Mouse (Mus musculus) layer of hippocampus, postnatal 25 days (tissue): ENCODE measurements around the gene Itga2b. TPM values are rescaled to one million over a fixed set of nuclear protein-coding genes. Genes with fewer than 3 reads are reported as not detected.

Experiments used
- DNase-seq, 2 experiments: peaks; one replicate each; pipeline ENCODE4 v3.0.0; 2022; ENCODE audit warnings: mixed read lengths in 2 of 2, low spot score in 1 of 2; ENCODE audit errors: extremely low spot score in 1 of 2
- total RNA-seq, 2 experiments: library from RNA; stranded (reverse); gene quantifications; 2 replicates each; pipeline ENCODE4 v1.2.3; 2021

The Itga2b gene
- 1 to 10 TPM in 1 of 2 experiments, under 1 TPM in 1; 0.68 to 2.1 TPM for total RNA-seq

DNA sequence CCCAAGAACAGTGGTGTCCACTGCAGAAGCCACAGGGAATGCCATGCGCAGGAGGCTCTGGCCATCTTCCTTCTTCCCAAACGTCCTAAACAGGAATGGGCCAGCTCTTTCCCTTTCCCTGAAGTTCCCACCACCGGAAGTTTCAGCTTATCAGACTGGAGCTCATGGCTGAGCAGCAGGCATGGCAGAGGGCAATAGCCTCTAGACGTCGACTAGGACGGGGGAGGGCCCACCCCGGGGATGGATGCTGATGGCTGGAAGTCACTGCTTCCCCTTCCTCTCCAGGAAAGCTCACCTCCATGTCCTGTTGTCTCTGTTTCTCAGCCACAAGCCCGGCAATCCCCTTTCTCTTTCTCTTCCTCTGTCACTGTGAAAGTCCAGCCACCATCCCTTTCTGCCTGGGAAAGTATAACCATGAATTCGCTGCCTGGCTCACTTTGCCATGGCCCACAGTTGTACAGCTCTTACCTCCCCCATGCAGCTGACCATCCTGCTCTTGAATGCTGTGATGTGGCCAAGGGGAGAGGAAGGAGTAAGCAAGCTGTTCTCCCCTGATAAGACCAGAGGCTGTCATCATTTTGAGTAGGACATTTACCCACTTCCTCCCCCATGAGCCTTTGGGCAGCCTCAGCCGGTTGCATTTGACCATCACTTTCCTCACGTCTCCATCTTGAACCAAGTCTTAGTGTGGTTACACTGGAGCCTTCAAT is at the start of gene Itga2b:
Gene Itga2b, minus strand, starts transcription at position 475 of the 710 bp plus-strand sequence.
- no peak for DNase-seq

DNA sequence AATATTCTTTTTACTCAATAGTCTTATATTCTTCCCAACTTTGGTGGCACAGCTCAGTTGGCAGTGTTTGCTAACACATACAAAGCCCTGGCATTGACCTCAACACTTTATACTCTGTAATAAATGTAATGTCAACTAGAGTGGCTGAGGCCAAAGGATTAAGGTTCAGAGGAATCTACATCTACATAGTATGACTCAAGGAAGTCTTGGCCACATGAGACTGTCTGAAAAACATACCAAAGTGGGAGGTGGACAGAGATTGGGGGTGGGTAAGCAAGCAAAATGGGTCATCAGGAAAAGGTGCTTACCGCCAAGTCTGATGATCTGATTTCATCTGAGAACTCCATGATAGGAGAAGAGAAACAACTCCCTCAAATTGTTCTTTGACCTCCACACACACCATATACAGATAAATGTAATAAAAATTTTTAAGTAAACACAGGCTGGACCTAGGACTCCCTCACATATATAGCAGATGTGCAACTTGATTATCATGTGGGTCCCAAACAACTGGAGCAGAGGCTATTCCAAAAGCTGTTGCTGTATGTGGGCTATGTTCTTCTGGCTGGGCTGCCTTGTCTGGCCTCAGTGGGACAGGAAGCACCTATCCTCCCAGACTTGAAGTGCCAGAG is 45.0 kb upstream of the Itga2b start:
- DNase-seq = no peak

DNA sequence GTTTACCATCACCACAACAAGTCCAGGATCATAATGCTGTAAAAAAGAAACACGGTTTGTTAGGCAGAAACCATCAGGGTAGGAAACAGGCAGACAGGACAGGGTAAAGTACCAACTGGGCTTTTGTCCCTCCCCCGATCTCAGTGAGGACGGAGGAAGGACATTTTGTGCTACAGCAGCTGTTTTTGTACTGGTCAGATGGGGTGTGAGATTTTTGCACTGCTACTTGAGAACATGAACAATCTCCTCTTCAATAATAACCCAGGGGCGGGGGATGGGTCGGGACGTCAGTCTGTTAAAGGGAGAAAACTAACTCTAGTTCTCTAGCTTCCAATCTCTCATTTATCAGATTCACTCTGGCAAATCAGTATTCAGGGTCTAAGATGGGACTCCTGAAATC is 40.3 kb upstream of the Itga2b start:
- peak in 1 of 2 experiments; percentile 12 for DNase-seq

DNA sequence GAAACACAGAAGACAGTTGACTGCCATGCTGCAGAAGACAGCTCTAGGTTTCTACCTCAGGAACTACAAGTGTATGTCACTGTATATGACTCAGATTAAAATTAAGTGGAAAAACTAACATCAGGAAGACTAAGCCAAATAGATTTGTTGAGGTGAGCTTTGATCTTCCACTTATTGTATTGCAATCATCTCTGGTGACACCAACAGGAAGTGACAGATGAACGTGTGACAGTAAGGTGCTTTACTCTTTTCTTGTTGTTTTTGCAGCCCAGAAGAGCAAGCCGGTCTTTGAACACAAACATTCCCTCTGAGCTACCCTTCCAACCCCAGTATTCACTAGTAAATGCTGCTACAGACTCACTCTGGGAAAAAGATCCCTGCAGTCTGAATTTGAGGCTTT is 26.8 kb upstream of the Itga2b start:
- DNase-seq = no peak

DNA sequence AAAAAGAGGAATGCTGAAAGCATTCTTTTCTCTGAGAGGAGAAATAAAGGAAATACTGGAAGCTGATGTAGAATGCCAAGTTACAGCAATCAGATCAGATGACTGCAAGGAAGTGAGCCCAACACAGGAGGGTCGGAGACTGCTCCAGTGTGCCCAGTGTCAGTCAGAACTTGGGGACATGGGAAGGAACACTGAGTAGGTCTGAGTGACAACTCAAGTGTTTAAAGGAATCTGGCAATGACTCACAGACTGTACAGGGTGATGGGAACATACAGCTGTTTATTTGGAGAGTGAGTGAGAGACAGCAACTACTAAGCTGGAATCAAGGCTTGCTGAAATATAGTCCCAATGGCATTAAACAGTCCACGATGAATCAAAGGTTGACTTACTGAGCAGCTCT is 26.3 kb upstream of the Itga2b start:
- no peak for DNase-seq

DNA sequence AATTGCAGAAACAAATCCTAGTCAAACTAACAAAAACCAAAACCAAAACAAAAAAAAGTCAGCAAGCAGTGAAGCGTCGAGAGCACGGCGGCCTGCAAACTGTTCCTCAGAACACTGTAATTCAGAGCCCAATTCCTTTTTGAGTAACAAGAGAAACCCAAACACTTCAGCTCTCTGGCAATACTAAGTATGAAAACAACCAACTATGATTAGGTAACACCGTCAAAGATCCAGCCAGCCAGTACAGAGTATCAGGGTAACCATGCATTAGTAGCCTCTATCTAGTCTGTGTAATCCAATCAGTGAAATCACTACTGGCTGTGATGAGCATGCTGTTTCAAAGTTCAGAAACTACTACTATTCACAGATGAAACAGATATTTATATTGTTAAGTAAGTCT is 25.8 kb upstream of the Itga2b start:
- no peak for DNase-seq

DNA sequence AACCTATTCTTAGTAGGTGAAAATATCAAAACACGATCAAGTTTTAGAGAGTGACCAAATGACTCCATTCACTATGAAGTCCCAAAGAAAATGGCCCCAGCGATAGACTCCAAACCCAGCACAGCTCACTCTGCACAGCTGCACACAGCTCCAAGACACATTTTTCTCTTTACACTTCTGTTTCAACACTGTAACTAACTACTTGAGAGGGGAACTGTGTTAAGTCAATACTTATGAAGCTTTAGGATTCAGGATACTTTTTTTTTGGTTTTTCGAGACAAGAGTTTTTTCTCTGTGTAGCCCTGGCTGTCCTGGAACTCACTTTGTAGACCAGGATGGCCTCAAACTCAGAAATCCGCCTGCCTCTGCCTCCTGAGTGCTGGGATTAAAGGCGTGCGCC is 25.2 kb upstream of the Itga2b start:
- no peak for DNase-seq

DNA sequence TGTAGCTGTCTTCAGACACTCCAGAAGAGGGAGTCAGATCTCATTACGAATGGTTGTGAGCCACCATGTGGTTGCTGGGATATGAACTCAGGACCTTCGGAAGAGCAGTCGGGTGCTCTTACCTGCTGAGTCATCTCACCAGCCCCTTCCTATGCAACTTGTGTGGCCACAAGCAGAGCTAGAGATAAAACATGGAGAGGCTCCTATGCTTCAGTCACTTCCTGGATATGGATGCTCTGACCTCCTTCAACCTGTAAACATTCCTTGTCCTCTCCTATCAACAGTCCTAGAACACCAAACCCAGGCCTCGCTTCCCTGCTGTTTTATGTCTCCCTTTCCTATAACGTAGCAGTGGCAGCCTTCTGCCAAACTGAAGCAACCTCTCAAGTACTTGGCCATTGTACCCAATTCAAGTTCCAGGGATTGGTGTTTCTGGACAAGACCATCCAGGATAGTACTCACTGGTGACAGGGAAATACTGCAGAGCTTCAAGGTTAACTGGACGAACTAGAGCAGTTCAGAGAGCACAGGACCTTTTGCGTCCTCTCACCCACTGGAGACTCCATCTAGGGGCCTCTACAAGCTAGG is 24.2 kb upstream of the Itga2b start:
- no peak for DNase-seq

DNA sequence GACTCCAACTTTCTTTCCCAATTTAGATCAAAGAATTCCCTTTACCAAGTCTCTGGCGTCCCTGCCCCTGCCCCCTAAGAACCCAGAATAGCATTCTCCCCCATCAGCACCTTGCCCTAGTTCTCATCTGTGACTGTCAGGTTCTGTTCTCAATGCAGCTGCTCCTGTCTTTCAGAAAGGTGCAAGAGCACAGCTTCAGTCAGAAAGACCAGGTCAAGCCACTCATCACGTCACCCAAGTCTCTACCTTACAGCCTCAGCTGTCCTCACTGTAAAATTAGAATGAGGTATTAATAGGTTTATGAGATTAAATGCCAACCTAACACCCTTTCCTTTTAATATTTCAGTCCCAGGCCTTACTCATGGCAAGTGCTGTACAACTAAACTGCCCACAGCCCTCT is 23.3 kb upstream of the Itga2b start:
- no peak for DNase-seq

DNA sequence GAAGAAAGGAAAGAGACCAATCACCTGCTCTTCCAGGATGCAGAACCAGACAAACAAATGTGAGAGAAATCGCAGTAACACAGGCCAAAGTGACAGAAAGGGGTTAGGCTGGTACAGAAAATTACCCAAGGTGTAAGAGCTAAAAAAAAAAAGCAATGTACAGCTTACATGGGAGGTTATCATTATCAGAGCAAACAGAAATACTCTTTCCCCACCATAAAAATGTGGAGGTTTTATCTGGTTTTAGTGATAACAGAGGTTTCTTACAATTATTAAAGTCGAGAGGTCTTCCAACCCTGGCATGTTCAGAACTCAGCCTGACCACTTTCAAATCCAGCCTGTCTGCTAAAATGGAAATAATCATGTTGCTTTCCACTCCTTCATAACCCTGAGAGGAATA is 18.0 kb upstream of the Itga2b start:
- no peak for DNase-seq

DNA sequence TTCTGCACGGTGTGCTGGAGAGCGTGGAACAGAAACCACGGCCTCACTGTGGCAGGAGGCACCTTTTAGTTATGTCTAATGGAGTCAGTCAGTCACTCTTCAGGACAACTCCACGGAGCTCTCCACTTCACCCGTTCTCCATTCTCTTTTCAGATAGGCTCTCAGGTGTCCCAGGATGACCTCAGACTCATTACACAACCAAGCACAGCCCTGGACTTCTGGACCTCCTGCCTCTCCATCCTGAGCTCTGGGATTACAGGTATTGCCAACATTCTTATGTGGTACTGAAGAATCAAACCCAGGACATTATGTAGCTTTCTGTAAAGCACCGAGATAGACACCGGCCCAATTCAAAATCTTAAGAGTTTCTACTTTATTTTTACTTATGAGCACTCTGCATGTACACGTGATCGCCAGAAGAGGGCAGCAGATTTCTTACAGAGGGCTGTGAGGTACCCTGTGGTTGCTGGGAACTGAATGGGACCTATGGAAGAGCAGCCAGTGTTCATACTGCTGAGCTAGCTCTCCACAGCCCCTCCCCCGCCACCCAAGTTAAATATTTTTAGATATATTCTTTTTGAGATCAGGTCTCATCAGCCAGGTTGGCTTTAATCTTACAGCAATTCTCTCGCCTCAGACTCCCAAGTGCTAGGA is 16.9 kb upstream of the Itga2b start:
- DNase-seq = peak in 1 of 2 experiments; percentile 32

DNA sequence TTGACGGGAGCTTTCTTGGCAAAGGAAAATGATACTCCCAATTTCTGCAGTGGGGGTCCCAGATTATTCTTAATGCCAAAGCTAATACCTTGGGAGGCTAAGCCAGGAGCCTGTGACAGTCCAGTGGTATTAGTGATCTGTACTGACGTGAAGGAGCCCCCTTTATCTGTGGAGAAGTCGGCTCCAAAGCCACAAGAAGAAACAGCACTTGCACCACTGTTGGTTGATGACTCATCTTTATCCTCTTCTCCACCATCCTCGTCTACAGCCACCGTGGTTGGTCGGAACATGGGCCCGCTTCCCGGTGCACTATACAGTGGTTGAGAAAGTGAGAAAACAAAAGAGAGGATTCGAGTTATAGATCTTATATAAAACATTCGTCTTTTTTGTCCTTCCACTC is 11.9 kb upstream of the Itga2b start:
- DNase-seq = no peak

DNA sequence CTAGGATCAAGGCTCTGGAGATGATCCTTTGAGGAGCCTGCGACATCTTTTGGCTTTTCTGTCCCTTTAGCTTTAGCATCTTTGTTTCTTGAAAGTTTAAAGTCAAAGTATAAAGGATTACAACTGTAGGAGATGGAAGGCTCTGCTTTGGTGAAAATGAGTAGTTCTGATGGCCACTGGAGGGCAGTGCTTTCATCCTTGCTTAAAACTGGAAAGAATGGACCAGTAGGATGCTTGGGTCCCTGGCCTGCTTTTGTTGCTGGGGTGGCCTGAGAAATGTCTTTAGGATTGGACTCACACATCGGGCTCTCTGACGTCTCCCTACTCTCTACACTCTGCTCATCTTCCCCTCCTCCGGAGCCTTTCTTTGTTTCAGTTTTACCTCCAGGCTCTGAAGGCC is 11.0 kb upstream of the Itga2b start:
- DNase-seq = no peak

DNA sequence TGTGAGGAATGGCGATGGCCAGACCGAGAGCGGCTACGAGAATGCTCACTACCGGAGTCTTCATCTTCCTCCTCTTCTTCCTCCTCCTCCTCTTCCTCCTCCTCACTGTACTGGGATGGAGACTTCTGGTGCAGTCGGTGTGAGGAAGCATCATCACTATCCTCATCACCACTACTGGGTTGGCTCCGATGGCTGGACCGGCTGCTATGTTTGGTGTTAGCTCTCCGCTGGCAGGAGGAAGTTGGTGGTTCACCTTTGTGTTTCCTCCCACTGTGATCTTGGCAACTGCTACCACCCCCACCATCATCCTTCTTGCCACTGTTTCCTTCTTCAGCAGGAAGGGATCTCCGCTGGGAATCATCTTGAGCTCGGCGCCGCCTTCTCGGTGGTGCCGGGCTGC is 10.2 kb upstream of the Itga2b start:
- DNase-seq = no peak

DNA sequence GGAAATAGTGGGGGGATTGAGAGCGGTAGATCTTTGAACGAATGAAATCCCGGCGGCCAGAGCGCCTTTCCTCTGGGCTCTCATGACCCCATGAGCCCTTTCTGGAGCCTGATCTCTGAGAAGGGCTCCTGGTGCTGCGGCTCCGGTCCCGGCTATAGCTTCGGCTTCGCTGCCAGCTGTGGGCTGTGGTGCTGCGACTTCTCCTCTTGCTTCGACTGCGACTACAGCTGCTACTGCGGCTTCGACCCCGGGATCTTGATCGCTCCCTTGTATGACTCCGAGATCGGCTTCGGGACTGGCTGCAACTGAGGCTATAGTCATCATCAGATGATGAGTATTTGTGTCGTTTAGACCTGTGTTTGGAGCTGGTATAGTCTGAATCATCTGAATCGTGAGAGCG is 9.7 kb upstream of the Itga2b start:
- DNase-seq = no peak

DNA sequence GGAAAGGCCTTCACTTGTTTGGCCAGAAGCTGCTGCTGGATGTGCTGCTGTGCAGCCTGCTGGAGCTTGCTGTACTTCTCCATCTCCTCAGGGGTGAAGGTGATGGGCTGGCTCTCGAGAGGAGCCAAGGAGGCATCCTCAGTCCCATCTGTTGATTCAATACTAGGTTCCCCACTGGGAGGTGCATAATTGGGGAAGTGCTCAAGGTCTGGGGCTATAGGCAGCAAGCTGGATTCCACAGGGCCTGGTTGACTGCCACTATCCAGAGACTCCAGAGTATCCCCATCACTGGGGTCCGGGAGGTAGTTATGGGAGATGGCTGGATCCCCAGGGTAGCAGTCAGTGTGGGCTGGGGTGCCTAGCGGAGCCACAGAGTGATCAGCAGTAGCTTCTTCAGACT is 8.7 kb upstream of the Itga2b start:
- DNase-seq = no peak

DNA sequence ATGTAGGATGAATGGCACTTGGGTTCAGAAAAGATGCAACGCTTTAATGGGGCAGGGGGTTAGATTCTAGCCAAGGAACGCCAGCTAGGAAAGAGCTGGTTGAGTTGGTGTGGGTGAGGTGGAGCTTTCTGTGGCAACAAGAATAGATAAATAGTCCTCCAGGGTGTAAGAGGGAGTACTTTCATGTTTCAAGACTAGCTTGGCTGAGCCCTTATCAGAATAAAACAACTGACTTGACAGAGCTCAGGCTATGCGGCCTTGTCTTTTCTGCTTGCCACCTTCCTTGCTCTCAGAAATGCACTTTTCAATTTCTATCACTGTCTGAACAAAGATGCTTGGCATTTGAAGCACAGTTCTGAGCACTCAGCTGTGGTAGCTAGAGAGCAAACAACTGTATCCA is 5.1 kb upstream of the Itga2b start:
- no peak for DNase-seq

DNA sequence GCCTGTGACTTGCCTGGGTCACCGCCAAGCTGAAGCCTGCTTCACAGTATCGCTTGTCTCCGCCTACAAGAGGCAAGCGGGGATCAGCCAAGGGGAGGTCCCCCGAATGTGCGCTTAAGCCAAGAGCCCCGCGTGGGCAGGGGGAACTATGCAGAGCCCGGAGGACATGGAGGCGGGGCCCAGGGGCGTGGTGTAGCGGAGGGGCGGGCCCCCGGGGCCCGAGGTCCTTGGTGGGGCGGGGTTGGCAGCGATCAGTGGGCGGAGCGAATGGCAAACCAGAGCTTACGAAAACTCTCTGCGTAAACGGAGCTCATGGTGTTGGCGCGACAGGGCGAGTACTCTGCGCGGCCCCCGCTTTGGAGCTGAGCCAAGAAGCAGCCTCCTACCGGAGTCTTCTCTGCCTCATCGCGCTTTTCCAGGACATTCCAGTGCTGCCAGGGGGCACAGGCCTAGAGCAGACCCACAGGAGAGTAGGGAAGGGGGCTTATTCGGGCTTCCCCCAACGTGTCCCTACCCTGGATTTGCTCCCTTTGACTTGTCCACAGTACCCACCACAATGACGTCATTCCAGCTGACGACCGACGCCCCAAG is 2.8 kb downstream of the Itga2b start:
- peak; percentile 80 to 88 for DNase-seq

DNA sequence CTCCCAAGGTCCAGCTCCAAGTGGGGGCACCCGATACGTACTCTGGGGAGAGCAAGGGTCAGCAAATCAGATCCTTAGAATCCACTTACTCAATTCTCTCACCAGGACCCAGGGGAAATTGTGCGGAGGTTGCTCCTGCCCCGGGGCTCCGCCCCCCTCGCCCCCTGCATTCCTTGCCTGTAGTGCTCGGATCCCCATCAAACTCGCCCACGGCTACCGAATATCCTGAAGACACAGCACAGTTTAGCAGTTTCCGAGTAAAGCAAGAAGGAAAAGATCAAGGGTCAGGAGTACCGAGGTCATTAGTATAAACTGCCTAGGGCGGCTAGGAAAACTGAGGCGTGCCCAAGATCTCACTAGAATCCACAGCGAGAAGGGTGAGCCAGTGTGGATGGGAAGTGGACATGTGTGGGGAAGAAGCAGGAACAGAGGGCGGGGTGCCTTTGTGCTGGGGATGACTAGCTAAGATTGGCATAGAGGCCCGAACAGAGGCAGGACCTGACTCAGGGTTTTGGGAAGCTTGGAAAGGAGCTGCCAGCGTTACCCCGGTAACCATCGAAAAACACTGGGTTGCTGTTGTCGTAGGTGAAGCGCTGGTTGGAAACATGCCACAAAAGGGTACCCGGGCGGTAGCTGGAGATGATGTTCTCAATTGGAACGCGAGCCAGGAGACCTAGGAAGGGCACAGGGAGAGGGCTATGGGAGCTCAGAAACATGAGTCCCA is 4.0 kb downstream of the Itga2b start:
- DNase-seq = no peak

DNA sequence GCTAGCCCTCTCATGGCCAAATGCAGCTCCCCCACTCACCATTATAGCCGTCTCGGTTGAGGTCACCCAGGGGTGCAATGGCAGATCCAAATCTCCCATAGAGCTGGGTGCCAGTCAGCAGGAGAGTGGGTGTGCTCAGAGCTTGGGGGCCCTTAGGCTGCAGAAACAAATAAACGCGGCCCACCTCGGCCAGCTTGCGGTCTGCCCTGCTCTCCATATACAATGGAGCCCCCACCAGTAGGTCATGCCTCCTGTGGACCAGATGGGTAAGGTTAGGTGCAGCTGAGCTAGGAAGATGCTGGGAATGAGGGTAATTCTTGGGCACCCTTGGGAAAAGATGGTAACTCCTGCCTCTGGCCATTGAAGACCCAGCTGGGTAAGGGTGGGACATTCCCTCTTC is 5.0 kb downstream of the Itga2b start:
- no peak for DNase-seq
